Mouse (Mus musculus) olfactory bulb, adult 2 months (tissue): ENCODE results near the gene Zfp1.

ENCODE experiments used
- CTCF ChIP-seq: fragments of 200-500 bp; IDR thresholded peaks from 2 replicates; pipeline ENCODE4 v1.5.1; 2012; ENCODE audit warnings: low read depth, mild to moderate bottlenecking, low read length, moderate library complexity; ENCODE audit not compliant: insufficient read depth
- POLR2A ChIP-seq: fragments of 200-500 bp; IDR thresholded peaks from 2 replicates; pipeline ENCODE4 v1.6.1; 2012; ENCODE audit warnings: mild to moderate bottlenecking, low read depth, low read length, moderate library complexity; ENCODE audit not compliant: insufficient read depth

DNA sequence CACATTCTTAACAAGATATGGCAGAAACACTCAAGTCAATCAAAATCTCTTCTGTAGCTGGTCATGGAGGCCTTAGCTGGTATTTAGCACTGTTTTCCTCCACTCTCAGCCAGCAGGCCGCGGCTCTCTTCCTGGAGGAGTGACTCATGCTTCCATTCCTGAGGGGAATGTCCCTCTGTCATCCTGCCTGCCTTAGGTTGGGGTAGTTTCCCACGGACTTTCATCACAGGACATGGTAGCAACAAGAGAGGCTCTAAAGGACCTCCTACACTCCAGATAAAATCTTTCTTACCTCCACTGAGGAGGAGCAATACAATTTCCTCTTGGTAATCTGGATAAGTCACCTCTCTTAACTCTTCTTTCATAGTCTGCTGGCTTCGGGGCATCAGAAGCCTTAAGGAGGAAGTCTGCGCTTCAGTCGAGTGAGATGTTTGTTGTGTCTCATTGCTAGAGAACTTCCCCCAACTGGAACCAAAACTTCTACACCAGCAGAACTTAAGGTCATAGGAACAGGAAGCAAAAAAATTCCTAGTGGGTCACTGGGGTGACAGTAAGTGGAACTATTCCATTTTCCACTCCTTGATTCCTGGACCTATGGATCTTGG is 15.7 kb downstream of the Zfp1 start:
- TF ChIP-seq POLR2A (no peak), CTCF (no peak)
